Mouse (Mus musculus) heart, adult 2 months (tissue): ENCODE data around the gene Cenpj.

ENCODE experiments used
- CTCF ChIP-seq: fragments of 200-600 bp; IDR thresholded peaks from 2 replicates; pipeline ENCODE4 v1.8.1; 2022; ENCODE audit warnings: antibody characterized with exemption, mild to moderate bottlenecking, moderate library complexity
- EP300 ChIP-seq: fragments of 200-500 bp; IDR thresholded peaks from 2 replicates; pipeline ENCODE4 v1.6.1; 2011; ENCODE audit warnings: low read depth, low read length, control low read depth; ENCODE audit not compliant: insufficient read depth
- POLR2A ChIP-seq: fragments of 200-500 bp; IDR thresholded peaks from 2 replicates; pipeline ENCODE4 v1.6.1; 2011; ENCODE audit warnings: mild to moderate bottlenecking, low read depth, low read length, control low read depth; ENCODE audit not compliant: insufficient read depth

DNA sequence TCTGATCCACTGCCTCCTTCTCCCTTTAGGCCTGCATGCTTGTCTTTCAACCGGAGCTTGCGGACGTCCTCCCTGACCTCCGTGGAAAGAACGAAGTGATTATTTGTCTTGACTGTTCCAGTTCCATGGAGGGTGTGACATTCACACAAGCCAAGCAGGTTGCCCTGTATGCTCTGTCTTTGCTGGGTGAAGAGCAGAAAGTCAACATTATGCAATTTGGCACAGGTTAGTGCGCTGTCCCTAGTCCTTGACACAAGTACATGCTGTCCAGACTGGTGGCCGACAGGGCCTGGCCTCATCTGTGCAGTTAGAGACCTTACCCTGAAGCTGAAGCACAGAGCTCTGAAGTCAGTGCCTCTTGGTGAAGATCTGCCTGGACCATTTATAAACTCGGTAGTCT lies 45.2 kb upstream of the Cenpj start:
- TF ChIP-seq CTCF (no peak), EP300 (0 out of 2 replicates have a peak, but pooled peaks have one; percentile 27), POLR2A (no peak)
